Comparison of ENCODE assay signal across 9 mouse cellular contexts in the genomic region with DNA sequence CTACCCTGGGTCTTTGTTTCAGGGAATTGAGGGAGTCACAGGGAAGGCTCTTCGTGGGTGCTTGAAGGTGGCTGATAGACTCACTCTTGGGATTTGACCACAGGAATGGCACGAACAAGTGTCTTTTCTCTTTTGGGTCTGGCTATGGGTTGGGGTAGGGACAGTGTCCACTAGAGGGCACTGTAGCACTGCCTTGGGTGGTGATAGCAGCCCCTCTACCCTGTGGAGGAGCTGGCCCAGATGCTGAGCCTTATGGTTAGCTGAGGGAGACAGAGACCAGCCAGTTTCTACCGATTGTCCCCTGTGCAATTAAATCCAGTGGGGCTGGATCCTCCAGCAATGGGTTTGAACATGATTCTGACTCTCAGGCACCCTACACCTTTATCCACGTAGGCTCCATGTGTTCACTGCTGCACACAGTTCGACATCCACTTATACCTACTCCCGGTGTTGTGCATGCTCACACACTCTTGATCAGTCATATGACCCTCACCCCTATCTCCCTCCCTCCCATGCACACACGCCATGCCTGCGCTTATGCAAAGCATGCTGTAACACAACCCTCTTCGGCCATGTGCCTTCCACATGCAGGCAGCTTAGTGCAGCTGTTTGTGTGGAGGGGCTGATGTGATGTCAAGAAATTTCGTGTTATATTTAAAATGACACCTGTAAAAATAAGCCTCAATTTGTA.
DNase-seq lines count a peak whose midpoint lies in the region; ATAC-seq and TF ChIP-seq lines count a peak whose summit lies in the region.
"Had no signal": no experiment of that assay in that cellular context is flagged by ENCODE, and none has a peak within 500 bp of the region (broad histone marks: within the 10 kb centered on the region; RNA-seq: fewer than 3 reads in every experiment).

No protein-coding gene starts in this region.

- no peaks in the 10 kb centered on the region for H3K79me2 ChIP-seq in C2C12 (ENCODE audit: control insufficient read depth, insufficient read depth)

- no peaks in the 10 kb centered on the region for H3K4me1 ChIP-seq in heart, embryonic 12.5 days (replicated peaks)
- no peaks in the 10 kb centered on the region for H3K4me1 ChIP-seq in kidney, postnatal 0 days (replicated peaks; ENCODE audit: insufficient read depth, low read length)
- no peaks in the 10 kb centered on the region for H3K4me1 ChIP-seq in lung, embryonic 15.5 days

- H3ac ChIP-seq in C2C12 (ENCODE audit: control insufficient read depth, insufficient read length, low read depth), result no peak overlapping the region

- peak; percentile 83 for DNase-seq in 3T3-L1 (ENCODE audit: low read depth, low spot score)
- peak; percentile 87 for DNase-seq in embryo, embryonic 10.5 days (ENCODE audit: low spot score)
- DNase-seq in kidney, postnatal 0 days (ENCODE audit: low spot score), result peak; percentile 81
- DNase-seq in retina, embryonic 14.5 days (ENCODE audit: low spot score), result peak; percentile 86
- DNase-seq in urinary bladder, adult 2 months (ENCODE audit: low spot score), result no peak

- no peaks in the 10 kb centered on the region for H3K79me3 ChIP-seq in C2C12 (ENCODE audit: low read depth)

- no peak overlapping the region for H3K4me3 ChIP-seq in C2C12 (ENCODE audit: insufficient read depth, poor library complexity, severe bottlenecking)
- no peak overlapping the region for H3K4me3 ChIP-seq in heart, embryonic 12.5 days
- no peak overlapping the region for H3K4me3 ChIP-seq in kidney, postnatal 0 days (replicated peaks; ENCODE audit: low read depth, low read length)
- no peak overlapping the region for H3K4me3 ChIP-seq in lung, embryonic 15.5 days
- H3K4me3 ChIP-seq: heart, embryonic 13.5 days had no signal

- no peaks in the 10 kb centered on the region for H3K9me3 ChIP-seq in heart, embryonic 12.5 days (replicated peaks)
- no peaks in the 10 kb centered on the region for H3K9me3 ChIP-seq in kidney, postnatal 0 days (replicated peaks; ENCODE audit: low read length)
- no peaks in the 10 kb centered on the region for H3K9me3 ChIP-seq in lung, embryonic 15.5 days
- H3K9me3 ChIP-seq: heart, embryonic 13.5 days had no signal

- H3K27ac ChIP-seq in heart, embryonic 12.5 days (ENCODE audit: poor library complexity, severe bottlenecking), result no peak overlapping the region
- no peak overlapping the region for H3K27ac ChIP-seq in kidney, postnatal 0 days
- no peak overlapping the region for H3K27ac ChIP-seq in lung, embryonic 15.5 days
- H3K27ac ChIP-seq: heart, embryonic 13.5 days had no signal

- H3K27me3 ChIP-seq in C2C12 (ENCODE audit: control insufficient read depth, insufficient read depth, insufficient read length), result no peaks in the 10 kb centered on the region
- H3K27me3 ChIP-seq in heart, embryonic 12.5 days (replicated peaks), result no peaks in the 10 kb centered on the region
- H3K27me3 ChIP-seq in kidney, postnatal 0 days (ENCODE audit: insufficient read depth, low read length), result no peaks in the 10 kb centered on the region
- H3K27me3 ChIP-seq in lung, embryonic 15.5 days, result no peaks in the 10 kb centered on the region
- H3K27me3 ChIP-seq: heart, embryonic 13.5 days had no signal

- peak; percentile 61; the same call in 1 of the 2 replicates for ATAC-seq in heart, embryonic 12.5 days (ENCODE audit: insufficient number of reproducible peaks, low FRiP score)
- ATAC-seq in kidney, postnatal 0 days (replicated peaks; ENCODE audit: low FRiP score, low read depth), result peak; percentile 69
- ATAC-seq in lung, embryonic 15.5 days (ENCODE audit: borderline replicate concordance, extremely low read depth, low FRiP score, low TSS enrichment), result peak; percentile 84; the same call in 1 of the 2 replicates

- no peak overlapping the region for H3K9ac ChIP-seq in heart, embryonic 12.5 days
- H3K9ac ChIP-seq in kidney, postnatal 0 days (ENCODE audit: low read depth, low read length), result no peak overlapping the region
- H3K9ac ChIP-seq in lung, embryonic 15.5 days, result no peak overlapping the region
- H3K9ac ChIP-seq: heart, embryonic 13.5 days had no signal

- TF ChIP-seq CTCF in C2C12 (IDR thresholded peaks at IDR 0.05; ENCODE audit: control insufficient read depth, insufficient read depth, insufficient read length), result peak; percentile 56
- peak; percentile 89 for TF ChIP-seq CTCF in kidney, postnatal 0 days (IDR thresholded peaks at IDR 0.05; ENCODE audit: low read depth)

- 52% methylated on average over 10 of the region's 10 CpGs for WGBS in heart, embryonic 12.5 days
- WGBS in kidney, postnatal 0 days, result 40% methylated on average over 10 of the region's 10 CpGs
- 36% methylated on average over 10 of the region's 10 CpGs for WGBS in lung, embryonic 15.5 days

- H3K4me2 ChIP-seq in heart, embryonic 12.5 days, result no peak overlapping the region
- no peak overlapping the region for H3K4me2 ChIP-seq in kidney, postnatal 0 days (ENCODE audit: low read length)
- H3K4me2 ChIP-seq in lung, embryonic 15.5 days, result no peak overlapping the region
- H3K4me2 ChIP-seq: heart, embryonic 13.5 days had no signal

- H3K36me3 ChIP-seq in C2C12 (ENCODE audit: control insufficient read depth, insufficient read depth), result no peaks in the 10 kb centered on the region
- H3K36me3 ChIP-seq in heart, embryonic 12.5 days, result no peaks in the 10 kb centered on the region
- no peaks in the 10 kb centered on the region for H3K36me3 ChIP-seq in kidney, postnatal 0 days (ENCODE audit: insufficient read depth, low read length)
- H3K36me3 ChIP-seq in lung, embryonic 15.5 days, result no peaks in the 10 kb centered on the region
- H3K36me3 ChIP-seq: heart, embryonic 13.5 days had no signal

TF ChIP-seq in C2C12, 6 proteins besides CTCF, POLR2A, EP300 and RAD21:
- TF ChIP-seq MAX (IDR thresholded peaks at IDR 0.05) (no peak), MYOD1 (IDR thresholded peaks at IDR 0.05; ENCODE audit: control insufficient read depth, insufficient read length, low read depth) (no peak), USF1 (IDR thresholded peaks at IDR 0.05; ENCODE audit: low read depth) (no peak), CEBPB (IDR thresholded peaks at IDR 0.05; ENCODE audit: low read depth) (no peak), MYOG (IDR thresholded peaks at IDR 0.05; ENCODE audit: control insufficient read depth, extremely low read depth, insufficient read length) (no peak), FOSL1 (IDR thresholded peaks at IDR 0.05; ENCODE audit: insufficient read depth, low read length, poor library complexity, severe bottlenecking) (no peak)
